Mouse (Mus musculus) embryonic facial prominence, embryonic 15.5 days (tissue): ENCODE measurements around the gene Maml2. TPM values are rescaled to one million over a fixed set of nuclear protein-coding genes. Genes with fewer than 3 reads are reported as not detected.

ENCODE experiments used
- ATAC-seq: fragments of 200-750 bp; cut with Nextera tagmentation; 2 replicates; pipeline ENCODE4 v1.8.0; 2017; ENCODE audit warnings: low read depth, moderate TSS enrichment; ENCODE audit not compliant: insufficient number of reproducible peaks, low FRiP score, low TSS enrichment
- H3K27ac ChIP-seq: fragments of 300-500 bp; sonication (generic); replicated peaks from 2 replicates; pipeline ENCODE4 v1.5.1; 2015; ENCODE audit warnings: mild to moderate bottlenecking, inconsistent platforms
- H3K27me3 ChIP-seq: fragments of 300-500 bp; sonication (generic); 2 replicates; pipeline ENCODE4 v1.6.1; 2015; ENCODE audit warnings: inconsistent platforms
- H3K36me3 ChIP-seq: fragments of 300-500 bp; sonication (generic); 2 replicates; pipeline ENCODE4 v1.6.1; 2015; ENCODE audit warnings: mild to moderate bottlenecking, inconsistent platforms
- H3K4me1 ChIP-seq: fragments of 300-500 bp; sonication (generic); 2 replicates; pipeline ENCODE4 v1.6.1; 2015; ENCODE audit warnings: inconsistent platforms
- H3K4me2 ChIP-seq: fragments of 300-500 bp; sonication (generic); replicated peaks from 2 replicates; pipeline ENCODE4 v1.6.1; 2015; ENCODE audit warnings: mild to moderate bottlenecking, inconsistent platforms
- H3K4me3 ChIP-seq: fragments of 300-500 bp; sonication (generic); replicated peaks from 2 replicates; pipeline ENCODE4 v1.5.1; 2015; ENCODE audit warnings: mild to moderate bottlenecking, inconsistent platforms
- H3K9ac ChIP-seq: fragments of 300-500 bp; sonication (generic); 2 replicates; pipeline ENCODE4 v1.6.1; 2015; ENCODE audit warnings: inconsistent platforms
- H3K9me3 ChIP-seq: fragments of 300-500 bp; sonication (generic); replicated peaks from 2 replicates; pipeline ENCODE4 v1.6.1; 2016; ENCODE audit warnings: inconsistent platforms
- WGBS: fragments of 180-500 bp; shearing (Covaris S2); methylation state at CpG from one replicate; pipeline ENCODE4 v1.1.7; 2015; 5-methylcytosine and 5-hydroxymethylcytosine counted together
- polyA plus RNA-seq: library from polyadenylated mRNA; unstranded; fragments of >200 nt; fragmentation: Nextera tagmentation; extraction: Ambion mirVana; gene quantifications from 2 replicates; pipeline ENCODE4 v1.2.1, GENCODE M21; 2015

Gene Maml2
- polyA plus RNA-seq, 1 experiment from 2014 or later: 12.5 TPM

DNA sequence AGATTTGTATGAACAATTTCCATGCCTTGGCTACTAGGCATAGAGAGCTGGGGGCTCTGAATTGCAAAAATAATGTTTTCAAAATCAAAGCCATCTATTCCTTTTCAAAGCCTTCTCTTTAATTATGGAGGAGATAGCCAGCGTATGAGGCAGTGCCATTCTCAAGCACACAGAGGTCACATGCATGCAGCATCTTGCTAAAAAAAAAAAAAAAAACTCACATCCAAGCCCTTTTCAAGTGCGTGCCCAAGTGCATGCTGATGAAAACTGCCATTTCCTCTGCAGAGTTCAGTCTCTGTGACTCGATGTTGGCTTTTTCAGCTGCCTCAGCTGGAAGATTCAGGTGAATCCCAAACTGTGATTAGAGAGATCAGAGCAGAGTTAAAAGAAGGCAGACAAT lies 304.0 kb downstream of the Maml2 start:
- no peaks in the 10 kb centered on the region for H3K4me1 ChIP-seq
- no peak for ATAC-seq

DNA sequence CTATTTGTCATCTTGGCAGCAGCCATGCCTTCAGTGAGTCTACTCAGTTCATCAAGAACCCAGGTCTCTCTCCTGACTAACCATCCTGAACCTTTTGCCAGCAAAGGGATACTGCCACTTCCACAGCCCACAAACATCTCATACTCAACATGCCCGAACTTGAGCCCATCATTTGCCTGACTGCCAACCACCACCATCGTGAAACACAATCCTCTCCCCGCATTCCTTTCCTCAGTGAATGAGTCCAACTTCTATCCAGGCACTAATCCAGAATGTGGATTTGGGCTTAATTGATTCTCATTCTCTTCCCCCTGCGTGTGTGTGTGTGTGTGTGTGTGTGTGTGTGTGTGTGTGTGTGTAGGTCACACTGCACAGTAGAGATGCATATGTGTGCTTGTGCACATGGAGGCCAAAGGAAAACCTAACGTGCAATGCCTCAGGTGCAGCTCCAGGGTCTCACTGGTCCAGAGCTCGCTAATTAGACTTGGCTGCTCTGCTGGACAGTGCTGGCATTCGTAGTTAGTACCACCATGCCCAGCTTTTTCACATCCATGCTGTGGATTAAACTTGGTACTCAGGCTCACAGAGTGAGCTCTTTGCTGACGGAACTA lies 305.9 kb downstream of the Maml2 start:
- 57% methylated on average over 8 of the region's 8 CpGs for WGBS
- no peak overlapping the region for H3K9ac ChIP-seq
- no peaks in the 10 kb centered on the region for H3K36me3 ChIP-seq
- H3K4me3 ChIP-seq: no peak overlapping the region
- H3K9me3 ChIP-seq: no peaks in the 10 kb centered on the region
- H3K27ac ChIP-seq: no peak overlapping the region
- ATAC-seq: peak; percentile 34; the same call in 1 of the 2 replicates
- H3K4me1 ChIP-seq: no peaks in the 10 kb centered on the region
- H3K27me3 ChIP-seq: no peaks in the 10 kb centered on the region
- no peak overlapping the region for H3K4me2 ChIP-seq

More for the DNA sequence above, 304.0 kb downstream of the Maml2 start:
- H3K36me3 ChIP-seq: no peaks in the 10 kb centered on the region
- no peak overlapping the region for H3K9ac ChIP-seq
- no peaks in the 10 kb centered on the region for H3K27me3 ChIP-seq
- H3K9me3 ChIP-seq: no peaks in the 10 kb centered on the region
- H3K4me3 ChIP-seq: no peak overlapping the region
- no peak overlapping the region for H3K4me2 ChIP-seq
- 73% methylated on average over 3 of the region's 3 CpGs for WGBS
- H3K27ac ChIP-seq: no peak overlapping the region

DNA sequence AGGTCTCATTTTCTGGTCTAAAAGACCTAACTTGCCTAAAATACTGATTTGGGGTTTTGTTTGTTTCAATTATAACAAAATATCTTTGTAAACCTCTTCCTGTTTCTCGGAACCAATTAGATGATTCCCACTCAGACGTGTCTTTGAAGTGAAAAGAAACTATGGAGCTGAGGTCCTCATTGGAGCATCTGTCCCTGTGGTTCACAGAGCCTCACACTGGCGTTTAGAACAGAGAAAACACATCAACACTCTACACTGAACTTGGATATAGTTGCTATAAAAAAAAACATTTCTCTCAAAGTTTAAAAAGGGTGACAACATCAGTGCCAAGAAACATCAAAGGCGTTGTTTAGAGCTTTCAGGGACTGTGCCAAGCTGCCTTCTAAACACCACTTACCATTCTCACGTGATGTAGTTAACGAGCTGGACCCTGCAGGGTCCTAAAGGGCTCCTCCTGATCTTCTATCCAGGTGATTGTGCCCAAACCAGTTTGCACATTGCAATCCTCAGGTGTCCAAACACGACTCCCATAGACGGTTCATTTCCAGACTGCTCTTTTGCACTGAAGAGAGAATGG lies 309.9 kb downstream of the Maml2 start:
- H3K36me3 ChIP-seq: no peaks in the 10 kb centered on the region
- no peak overlapping the region for H3K4me2 ChIP-seq
- WGBS: 52% methylated on average over 8 of the region's 8 CpGs
- H3K9ac ChIP-seq: no peak overlapping the region
- no peak overlapping the region for H3K4me3 ChIP-seq
- no peaks in the 10 kb centered on the region for H3K27me3 ChIP-seq
- no peak overlapping the region for H3K27ac ChIP-seq
- peaks cover 12% of the 10 kb centered on the region; the same call in 1 of the 2 replicates for H3K4me1 ChIP-seq
- H3K9me3 ChIP-seq: no peaks in the 10 kb centered on the region
- no peak for ATAC-seq

DNA sequence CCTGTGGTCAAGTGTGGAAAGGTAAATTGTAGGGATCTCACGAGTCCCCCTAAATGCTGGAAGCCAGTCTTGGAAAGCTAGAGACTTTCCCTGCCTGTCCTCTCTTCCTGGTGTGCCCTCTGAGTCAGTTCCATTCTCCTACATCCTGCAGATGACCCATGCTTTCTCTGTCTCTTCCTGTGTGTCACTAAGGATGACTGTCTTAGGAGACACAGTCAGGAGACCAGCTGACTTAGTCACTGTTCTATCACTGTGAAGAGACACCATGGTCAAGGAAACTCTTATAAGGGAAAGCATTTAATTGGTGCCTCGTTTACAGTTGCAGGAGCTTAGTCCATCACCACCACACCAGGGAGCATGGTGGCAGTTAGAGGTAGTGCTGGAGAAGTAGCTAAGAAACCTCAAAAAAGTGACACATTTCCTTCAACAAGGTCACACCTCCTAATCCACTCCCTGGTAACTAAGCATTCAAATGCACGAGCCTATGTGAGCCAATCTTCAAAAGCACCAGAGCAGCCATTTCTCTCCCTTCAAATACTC lies 310.8 kb downstream of the Maml2 start:
- Histone ChIP-seq H3K4me1 (peaks cover 16% of the 10 kb centered on the region), H3K27ac (no peak overlapping the region), H3K27me3 (no peaks in the 10 kb centered on the region), H3K9me3 (no peaks in the 10 kb centered on the region), H3K4me3 (no peak overlapping the region), H3K4me2 (no peak overlapping the region), H3K36me3 (no peaks in the 10 kb centered on the region), H3K9ac (no peak overlapping the region)
- no peak for ATAC-seq
- 59% methylated on average over 3 of the region's 3 CpGs for WGBS

DNA sequence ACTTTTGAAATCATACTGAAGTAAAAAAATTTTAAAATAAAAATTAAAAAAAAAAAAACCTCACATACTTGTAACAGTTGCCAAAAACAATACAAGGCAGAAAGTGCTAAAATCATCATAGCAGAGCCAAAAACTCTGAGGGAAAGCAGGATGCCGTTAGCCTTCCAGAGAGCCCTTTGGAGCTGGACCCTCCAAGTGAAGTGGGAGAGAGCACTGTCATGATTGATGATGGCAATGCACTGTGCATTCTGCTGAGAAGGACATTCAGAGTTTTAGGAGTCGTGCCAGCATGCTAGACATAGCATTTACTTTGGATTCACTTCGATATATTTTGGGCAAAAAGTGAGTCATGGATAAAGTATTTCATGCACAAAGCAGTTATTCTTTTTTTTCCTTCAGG lies 313.8 kb downstream of the Maml2 start:
- Histone ChIP-seq H3K36me3 (no peaks in the 10 kb centered on the region), H3K9me3 (no peaks in the 10 kb centered on the region), H3K4me2 (no peak overlapping the region), H3K4me1 (peaks cover 30% of the 10 kb centered on the region), H3K9ac (no peak overlapping the region), H3K27ac (0 out of 2 replicates have a peak overlapping the region, but pooled peaks have one; percentile 17), H3K4me3 (no peak overlapping the region), H3K27me3 (no peaks in the 10 kb centered on the region)
- 55% methylated on average over 3 of the region's 3 CpGs for WGBS
- no peak for ATAC-seq

DNA sequence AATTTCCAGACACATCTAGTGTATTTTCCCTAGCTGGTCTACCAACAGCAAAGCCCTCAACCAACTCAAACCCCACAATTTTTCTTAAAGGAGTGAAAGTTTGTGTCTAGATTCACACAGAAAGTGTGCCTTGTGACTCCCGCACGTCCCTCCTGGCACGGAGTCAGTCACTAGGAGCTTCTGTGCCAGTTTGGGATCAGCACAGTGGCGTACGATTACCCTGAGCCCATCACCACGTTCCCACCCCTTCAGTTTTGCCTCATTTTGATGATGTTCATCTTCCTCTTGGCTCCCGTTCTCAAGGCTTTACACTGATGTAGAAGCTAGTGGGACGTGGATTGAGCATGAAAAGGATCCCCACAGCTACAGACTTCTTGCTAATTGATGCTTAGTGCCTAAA lies 314.6 kb downstream of the Maml2 start:
- Histone ChIP-seq H3K27me3 (no peaks in the 10 kb centered on the region), H3K27ac (0 out of 2 replicates have a peak overlapping the region, but pooled peaks have one; percentile 78), H3K4me2 (no peak overlapping the region), H3K36me3 (no peaks in the 10 kb centered on the region), H3K9ac (no peak overlapping the region), H3K4me3 (no peak overlapping the region), H3K9me3 (no peaks in the 10 kb centered on the region), H3K4me1 (peaks cover 38% of the 10 kb centered on the region)
- 71% methylated on average over 8 of the region's 8 CpGs for WGBS
- no peak for ATAC-seq

DNA sequence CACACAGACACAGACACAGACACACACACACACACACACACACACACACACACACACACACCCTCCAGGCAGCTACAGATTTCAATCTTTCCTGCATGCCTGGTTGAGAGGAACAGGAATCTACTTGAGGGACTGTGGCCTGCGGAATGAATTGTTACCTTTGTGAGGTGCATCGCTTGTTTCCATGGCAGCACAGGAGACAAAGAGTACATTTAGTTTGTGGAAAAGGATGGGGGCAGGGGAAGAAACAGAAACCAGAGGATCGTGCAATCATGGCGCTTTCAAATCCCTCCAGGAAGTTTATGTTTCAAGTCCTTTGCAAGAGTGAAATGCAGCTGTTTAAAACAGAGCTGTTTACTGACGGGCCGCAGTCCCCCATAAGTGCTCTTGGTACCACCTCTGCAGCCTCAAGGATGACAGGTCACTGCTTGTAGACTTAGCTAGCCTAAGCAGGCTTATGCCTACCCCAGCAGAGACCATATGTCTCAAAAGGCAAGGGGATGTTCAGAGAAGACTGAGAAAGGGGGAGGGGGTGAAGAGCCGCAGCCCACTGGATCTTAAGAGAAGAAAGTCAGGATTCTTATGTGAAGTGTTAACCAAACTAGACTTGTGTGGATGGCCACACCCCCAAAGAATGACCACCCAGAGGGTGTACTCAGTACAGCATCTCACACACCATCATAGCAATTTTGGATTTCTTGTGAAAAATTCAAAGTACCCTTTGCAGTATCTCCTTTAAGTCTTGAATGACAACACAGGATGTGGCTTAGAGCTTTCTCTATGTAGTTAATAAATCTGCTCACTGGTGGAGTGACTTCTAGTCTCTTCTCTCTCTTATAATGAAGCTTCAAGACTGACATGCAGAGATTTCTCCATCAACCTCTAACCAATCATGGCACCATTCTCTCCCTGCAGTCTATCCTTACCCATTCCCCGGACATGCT lies 315.8 kb downstream of the Maml2 start:
- no peak overlapping the region for H3K4me2 ChIP-seq
- H3K36me3 ChIP-seq: no peaks in the 10 kb centered on the region
- H3K9me3 ChIP-seq: no peaks in the 10 kb centered on the region
- H3K27ac ChIP-seq: peak overlapping the region; percentile 78
- no peaks in the 10 kb centered on the region for H3K27me3 ChIP-seq
- H3K4me1 ChIP-seq: peaks cover 38% of the 10 kb centered on the region
- no peak overlapping the region for H3K9ac ChIP-seq
- peak; percentile 63 for ATAC-seq
- WGBS: 23% methylated on average over 8 of the region's 8 CpGs
- H3K4me3 ChIP-seq: no peak overlapping the region

DNA sequence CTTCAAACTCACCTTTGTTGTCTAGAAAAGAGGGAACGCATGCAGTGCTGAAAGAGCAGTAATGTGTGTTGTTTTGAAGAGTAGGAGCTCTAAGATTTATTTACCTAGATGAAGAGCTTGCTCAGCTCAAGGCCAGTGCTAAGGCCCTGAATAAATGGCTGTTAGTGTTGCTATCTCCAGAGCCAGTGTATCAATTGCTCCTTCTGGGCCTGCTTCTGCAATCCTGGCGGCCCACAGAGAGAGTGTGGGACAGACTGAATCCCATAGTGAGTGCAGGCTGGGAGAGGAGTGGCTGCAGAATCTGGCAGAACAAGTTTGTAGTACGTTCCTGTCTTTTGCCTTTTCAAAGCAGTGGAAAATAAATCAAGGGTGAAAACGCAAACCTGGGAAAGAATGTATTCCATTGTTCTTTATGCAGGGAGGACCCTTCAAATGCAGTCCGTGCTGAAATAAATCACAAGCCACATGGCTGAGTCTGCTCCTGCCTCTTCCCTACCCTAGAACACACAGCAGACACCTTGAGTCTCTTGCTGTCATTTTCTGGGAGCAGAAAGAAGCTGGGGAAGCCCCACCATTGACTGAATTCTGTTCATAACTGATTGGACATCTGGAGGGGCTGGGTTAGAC lies 318.7 kb downstream of the Maml2 start:
- Histone ChIP-seq H3K27me3 (no peaks in the 10 kb centered on the region), H3K9ac (no peak overlapping the region), H3K36me3 (peaks cover 12% of the 10 kb centered on the region; the same call in 1 of the 2 replicates), H3K4me2 (no peak overlapping the region), H3K9me3 (no peaks in the 10 kb centered on the region), H3K4me1 (peaks cover 34% of the 10 kb centered on the region), H3K27ac (peak overlapping the region; percentile 75), H3K4me3 (no peak overlapping the region)
- ATAC-seq: no peak
- WGBS: 29% methylated on average over 5 of the region's 5 CpGs

DNA sequence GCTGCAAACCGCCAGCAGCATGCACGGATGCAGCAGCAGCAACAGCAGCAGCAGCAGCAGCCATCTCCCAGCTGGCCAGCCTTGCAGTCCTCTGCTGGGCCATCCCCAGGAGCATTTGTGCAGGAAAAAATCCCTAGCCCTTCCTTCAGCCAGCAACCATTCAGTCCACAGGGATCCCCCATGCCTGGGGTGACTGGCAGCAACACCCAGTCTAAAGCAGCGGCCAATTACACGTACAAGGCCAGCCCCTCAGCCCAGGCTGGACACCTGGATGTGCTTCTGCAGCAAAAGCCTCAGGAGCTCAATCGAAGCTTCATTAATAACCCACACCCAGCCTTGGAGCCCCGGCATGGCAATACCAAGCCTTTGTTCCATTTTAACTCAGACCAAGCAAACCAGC lies 323.0 kb downstream of the Maml2 start:
- H3K9me3 ChIP-seq: no peaks in the 10 kb centered on the region
- 82% methylated on average over 6 of the region's 6 CpGs for WGBS
- no peak overlapping the region for H3K9ac ChIP-seq
- H3K36me3 ChIP-seq: peaks cover 13% of the 10 kb centered on the region; the same call in 1 of the 2 replicates
- H3K4me3 ChIP-seq: no peak overlapping the region
- no peak overlapping the region for H3K4me2 ChIP-seq
- no peak for ATAC-seq
- H3K27ac ChIP-seq: no peak overlapping the region
- no peaks in the 10 kb centered on the region for H3K27me3 ChIP-seq
- peaks cover 14% of the 10 kb centered on the region for H3K4me1 ChIP-seq

DNA sequence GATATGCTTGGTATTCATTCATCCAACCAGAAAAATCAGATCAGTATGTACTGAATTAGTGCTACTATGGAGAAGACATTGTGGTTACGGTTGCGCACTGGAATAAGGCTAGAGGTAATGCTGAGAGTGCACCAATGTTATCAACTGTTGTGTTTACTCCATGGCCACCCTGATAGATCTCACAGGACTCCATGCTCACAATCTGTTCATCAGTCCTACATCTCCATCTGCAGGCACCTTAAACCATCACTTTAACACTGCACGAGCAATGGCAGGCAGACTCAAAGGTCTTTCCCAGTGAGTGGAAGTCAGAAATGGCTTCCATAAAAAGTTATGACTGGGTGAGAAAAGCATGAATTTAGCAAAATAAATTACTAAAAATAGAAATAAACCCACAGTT lies 324.2 kb downstream of the Maml2 start:
- WGBS: 96% methylated on average over 3 of the region's 3 CpGs
- Histone ChIP-seq H3K4me2 (no peak overlapping the region), H3K36me3 (peaks cover 13% of the 10 kb centered on the region; the same call in 1 of the 2 replicates), H3K4me3 (no peak overlapping the region), H3K27ac (no peak overlapping the region), H3K9ac (no peak overlapping the region), H3K9me3 (no peaks in the 10 kb centered on the region), H3K4me1 (peaks cover 4% of the 10 kb centered on the region), H3K27me3 (no peaks in the 10 kb centered on the region)
- no peak for ATAC-seq

DNA sequence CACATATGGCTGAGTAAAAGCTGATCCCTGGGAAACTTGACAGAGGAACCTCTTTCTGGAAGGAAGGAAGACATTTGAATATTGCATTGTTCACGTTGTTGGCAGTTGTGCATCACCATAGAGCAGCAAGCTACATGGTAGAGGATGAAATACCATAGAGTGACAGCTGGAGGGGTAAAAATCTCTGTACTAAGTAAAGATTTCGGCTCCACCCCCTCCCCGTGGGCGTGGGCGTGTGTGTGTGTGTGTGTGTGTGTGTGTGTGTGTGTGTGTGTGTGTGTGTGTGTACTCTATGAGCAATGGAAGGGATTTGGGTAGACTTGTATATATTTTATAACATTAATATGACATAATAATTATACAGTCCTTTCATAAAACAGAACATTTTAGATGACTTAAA lies 324.7 kb downstream of the Maml2 start:
- no peaks in the 10 kb centered on the region for H3K9me3 ChIP-seq
- no peak overlapping the region for H3K4me2 ChIP-seq
- no peak for ATAC-seq
- H3K4me3 ChIP-seq: no peak overlapping the region
- no peak overlapping the region for H3K9ac ChIP-seq
- H3K36me3 ChIP-seq: peaks cover 13% of the 10 kb centered on the region; the same call in 1 of the 2 replicates
- 71% methylated on average over 5 of the region's 5 CpGs for WGBS
- no peaks in the 10 kb centered on the region for H3K27me3 ChIP-seq
- H3K4me1 ChIP-seq: no peaks in the 10 kb centered on the region
- H3K27ac ChIP-seq: no peak overlapping the region
